Mouse (Mus musculus) lung, adult 2 months (tissue): ENCODE data around the gene Trim41.

Experiments
- CTCF ChIP-seq: fragments of 200-500 bp; IDR thresholded peaks from 2 replicates; pipeline ENCODE4 v1.5.1; 2011; ENCODE audit warnings: mild to moderate bottlenecking, low read length, control low read depth; ENCODE audit not compliant: insufficient read depth
- POLR2A ChIP-seq: fragments of 200-500 bp; IDR thresholded peaks from 2 replicates; pipeline ENCODE4 v1.6.1; 2011; ENCODE audit warnings: low read depth, mild to moderate bottlenecking, control low read depth, low read length, borderline replicate concordance; ENCODE audit errors: extremely low read depth

GRCm38 (mm10) chr11:48835923-48836322 is 18.8 kb upstream of the Trim41 start:
- no peak for TF ChIP-seq POLR2A
- no peak for TF ChIP-seq CTCF
